Mouse (Mus musculus) adrenal gland, adult 2 months (tissue): Measurements from ENCODE around the gene Pign. TPM values are rescaled to one million over a fixed set of nuclear protein-coding genes. Genes with fewer than 3 reads are reported as not detected.

Source experiments
- DNase-seq: peaks from one replicate; pipeline ENCODE4 v3.0.0; 2021
- microRNA-seq, 2 experiments: library from miRNA; unstranded; fragments of <30 nt; microRNA quantifications; one replicate each; pipeline ENCODE4 v1.2.0; 2021
- polyA plus RNA-seq: library from polyadenylated mRNA; depleted of rRNA; stranded (reverse); fragments of >200 nt; gene quantifications from 2 replicates; pipeline ENCODE4 v1.2.3, GENCODE M21; 2012; rRNA removed
- total RNA-seq, 2 experiments: library from RNA; stranded (reverse); gene quantifications; 2 replicates each; pipeline ENCODE4 v1.2.3; 2021

Gene Pign
- total and polyA plus RNA-seq, 3 experiments, result 11.3 to 39.4 (median 28.1) TPM

DNA sequence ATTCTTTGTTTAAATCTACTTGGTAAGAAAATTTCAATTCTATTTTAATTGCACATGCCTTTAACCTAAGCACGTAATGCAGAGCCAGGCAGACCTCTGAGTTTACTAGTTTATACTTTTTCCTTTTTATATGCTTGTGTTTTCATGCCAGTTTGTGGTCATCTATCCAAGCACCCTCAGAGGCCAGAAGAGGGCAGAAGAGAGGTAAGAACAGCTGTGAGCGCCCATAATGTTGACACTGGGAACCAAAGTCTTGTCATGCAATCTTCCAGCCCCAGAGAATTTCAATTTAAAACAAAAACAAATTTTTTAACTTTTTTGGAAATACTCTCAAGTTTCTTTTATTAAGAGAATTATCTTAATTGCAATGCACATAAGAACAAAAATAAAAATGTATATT lies 99.7 kb downstream of the Pign start:
- no peak for DNase-seq

GRCm38 (mm10) chr1:105556078-105556477 lies 107.4 kb downstream of the Pign start:
- no peak for DNase-seq

GRCm38 (mm10) chr1:105555192-105555718 lies 108.2 kb downstream of the Pign start:
- no peak for DNase-seq

GRCm38 (mm10) chr1:105553130-105553529 lies 110.3 kb downstream of the Pign start:
- DNase-seq, result no peak

- no peak for DNase-seq
These were observed 113.3 kb downstream of the Pign start for GRCm38 (mm10) chr1:105550163-105550562.

- DNase-seq, result no peak
These were observed 113.8 kb downstream of the Pign start for GRCm38 (mm10) chr1:105549648-105550047.

GRCm38 (mm10) chr1:105543051-105543450 lies 120.4 kb downstream of the Pign start:
- DNase-seq, result no peak

DNA sequence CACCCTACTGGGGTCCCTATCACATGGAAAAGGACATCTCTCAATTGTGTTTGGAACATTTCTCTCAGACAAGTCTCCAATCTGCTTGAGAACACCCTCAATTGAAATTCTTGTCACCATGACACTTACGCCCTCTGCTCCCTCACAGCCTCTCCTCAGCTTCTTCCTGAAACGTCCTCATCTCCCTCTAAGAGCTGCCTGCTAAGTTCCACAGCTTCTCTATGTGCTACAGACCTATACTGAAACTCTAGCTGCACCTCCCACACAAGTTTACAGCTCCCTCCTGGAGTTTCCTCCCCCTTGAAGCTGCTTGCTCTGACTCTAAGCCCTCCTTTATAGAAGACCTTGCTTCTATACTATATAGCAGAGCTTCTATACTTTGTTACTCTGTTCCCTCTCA lies 139.7 kb downstream of the Pign start:
- no peak for DNase-seq

- DNase-seq, result no peak
These were observed 141.2 kb downstream of the Pign start for GRCm38 (mm10) chr1:105522321-105522720.

- DNase-seq, result no peak
These were observed 145.4 kb downstream of the Pign start for GRCm38 (mm10) chr1:105518101-105518500.

GRCm38 (mm10) chr1:105507116-105507515 lies 156.4 kb downstream of the Pign start:
- no peak for DNase-seq

- no peak for DNase-seq
These were observed 170.9 kb downstream of the Pign start for GRCm38 (mm10) chr1:105492626-105493025.

- no peak for DNase-seq
These were observed 174.0 kb downstream of the Pign start for GRCm38 (mm10) chr1:105489456-105489855.

GRCm38 (mm10) chr1:105487037-105487436 lies 176.4 kb downstream of the Pign start:
- no peak for DNase-seq

Small RNAs within 50 kb of the gene (microRNA-seq; reads per million reads assigned to microRNA genes)
- gene Gm22426, result 0 reads per million in 2 experiments

Other genes starting within 250 kb of the Pign start
- gene Relch, start 184 bp upstream of the Pign start, total RNA-seq, result 10 to 100 TPM; 29.1 to 32.8 TPM
- 35.0 and 37.9 TPM in 2 replicates for gene Relch, start 184 bp upstream of the Pign start, polyA plus RNA-seq
- 1 to 10 TPM; 2.4 to 4.7 TPM for gene Tnfrsf11a, start 117.0 kb upstream of the Pign start, total RNA-seq
- gene Tnfrsf11a, start 117.0 kb upstream of the Pign start, polyA plus RNA-seq, result 2.7 and 3.6 TPM in 2 replicates